Mouse (Mus musculus): ENCODE results near the gene Sh3bgrl2. TPM values are rescaled to one million over a fixed set of nuclear protein-coding genes. Genes with fewer than 3 reads are reported as not detected.

Sh3bgrl2 gene
- total and polyA plus RNA-seq, 2 experiments from 2014 or later: 6.8 to 9.0 TPM

- no peak for TF ChIP-seq CTCF (IDR thresholded peaks at IDR 0.05; ENCODE audit: low read depth)
- DNase-seq (no peak), ATAC-seq (no peak)
- 0 out of 2 replicates have a peak, but pooled peaks cover 15% of the 10 kb centered on the region for H3K4me1 ChIP-seq (ENCODE audit: insufficient read depth)
- no peaks in the 10 kb centered on the region for H3K36me3 ChIP-seq (ENCODE audit: insufficient read depth)
- H3K9ac ChIP-seq: no peak overlapping the region
- H3K27ac ChIP-seq (ENCODE audit: low read depth, low read length): no peak overlapping the region
- WGBS: 87% methylated on average over 4 of the region's 4 CpGs
- H3K27me3 ChIP-seq (ENCODE audit: insufficient read depth, low read length): no peaks in the 10 kb centered on the region
- H3K4me3 ChIP-seq (ENCODE audit: low read depth, low read length): no peak overlapping the region
- H3K4me2 ChIP-seq (ENCODE audit: low read depth): no peak overlapping the region
- no peaks in the 10 kb centered on the region for H3K9me3 ChIP-seq (ENCODE audit: low read length)
Observed at GRCm38 (mm10) chr9:83560670-83561069, 12.5 kb downstream of the Sh3bgrl2 start.

- no peak for DNase-seq
- no peak overlapping the region for H3K9ac ChIP-seq
- H3K4me2 ChIP-seq (ENCODE audit: low read depth): no peak overlapping the region
- H3K9me3 ChIP-seq (ENCODE audit: low read length): no peaks in the 10 kb centered on the region
- H3K27ac ChIP-seq (ENCODE audit: low read depth, low read length): no peak overlapping the region
- H3K36me3 ChIP-seq (ENCODE audit: insufficient read depth): no peaks in the 10 kb centered on the region
- H3K27me3 ChIP-seq (ENCODE audit: insufficient read depth, low read length): no peaks in the 10 kb centered on the region
- H3K4me1 ChIP-seq (ENCODE audit: insufficient read depth): 0 out of 2 replicates have a peak, but pooled peaks cover 4% of the 10 kb centered on the region
- no peak for ATAC-seq
- WGBS: 95% methylated on average over 7 of the region's 7 CpGs
- no peak for TF ChIP-seq CTCF (IDR thresholded peaks at IDR 0.05; ENCODE audit: low read depth)
- no peak overlapping the region for H3K4me3 ChIP-seq (ENCODE audit: low read depth, low read length)
Observed at GRCm38 (mm10) chr9:83562889-83563288, 14.8 kb downstream of the Sh3bgrl2 start.

DNA sequence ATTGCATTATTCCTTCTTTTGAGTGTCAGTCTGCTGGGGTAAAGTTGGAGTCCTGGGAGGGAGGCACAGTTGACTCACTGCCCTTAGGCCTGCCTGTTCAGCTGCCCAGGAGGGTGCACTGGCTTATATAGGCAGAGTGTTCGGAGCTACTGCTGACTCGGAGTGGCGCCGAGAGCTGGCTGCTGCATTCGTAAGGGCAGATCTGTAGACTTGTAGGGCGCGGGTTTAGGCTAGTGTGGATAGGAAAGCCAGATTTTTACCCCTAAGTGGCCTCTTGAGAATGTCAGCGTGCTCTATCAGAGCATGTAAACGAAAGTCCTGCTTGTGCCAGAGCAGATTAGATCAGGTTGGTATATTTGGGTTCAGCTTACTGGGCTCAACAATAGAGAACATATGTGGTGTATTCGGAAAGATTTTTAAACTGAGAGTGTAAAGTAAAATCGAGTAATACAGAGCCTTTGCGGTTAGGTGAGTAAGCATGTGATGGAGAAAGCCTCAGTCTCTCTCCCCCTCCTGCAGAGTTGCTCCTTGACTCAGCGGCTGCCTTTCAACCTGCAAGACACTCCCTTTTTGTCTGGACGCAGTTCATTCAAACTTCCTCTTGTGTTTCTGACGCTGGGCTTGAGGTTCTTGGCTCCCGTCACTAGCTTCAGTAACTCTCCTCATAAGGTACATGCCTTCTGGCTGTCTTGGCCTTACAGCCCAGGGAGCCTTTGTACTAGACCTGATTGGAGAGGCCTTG, 15.9 kb downstream of the Sh3bgrl2 start:
- ATAC-seq: no peak
- 42% methylated on average over 16 of the region's 16 CpGs for whole genome bisulfite sequencing
- Histone ChIP-seq H3K36me3 (ENCODE audit: insufficient read depth) (no peaks in the 10 kb centered on the region), H3K9me3 (ENCODE audit: low read length) (no peaks in the 10 kb centered on the region), H3K9ac (no peak overlapping the region), H3K27ac (ENCODE audit: low read depth, low read length) (no peak overlapping the region), H3K4me2 (ENCODE audit: low read depth) (no peak overlapping the region), H3K4me3 (ENCODE audit: low read depth, low read length) (no peak overlapping the region), H3K4me1 (ENCODE audit: insufficient read depth) (0 out of 2 replicates have a peak, but pooled peaks cover 4% of the 10 kb centered on the region), H3K27me3 (ENCODE audit: insufficient read depth, low read length) (no peaks in the 10 kb centered on the region)
- TF ChIP-seq CTCF (IDR thresholded peaks at IDR 0.05; ENCODE audit: low read depth): no peak
- DNase-seq: no peak

- Histone ChIP-seq H3K4me2 (ENCODE audit: low read depth) (no peak overlapping the region), H3K27ac (ENCODE audit: low read depth, low read length) (no peak overlapping the region), H3K4me1 (ENCODE audit: insufficient read depth) (0 out of 2 replicates have a peak, but pooled peaks cover 4% of the 10 kb centered on the region), H3K9me3 (ENCODE audit: low read length) (no peaks in the 10 kb centered on the region), H3K36me3 (ENCODE audit: insufficient read depth) (no peaks in the 10 kb centered on the region), H3K9ac (no peak overlapping the region), H3K27me3 (ENCODE audit: insufficient read depth, low read length) (no peaks in the 10 kb centered on the region), H3K4me3 (ENCODE audit: low read depth, low read length) (no peak overlapping the region)
- DNase-seq: peak; percentile 63
- peak; percentile 78 for ATAC-seq
- no peak for TF ChIP-seq CTCF (IDR thresholded peaks at IDR 0.05; ENCODE audit: low read depth)
- 56% methylated on average over 13 of the region's 13 CpGs for WGBS
Observed at GRCm38 (mm10) chr9:83564934-83565652, 17.0 kb downstream of the Sh3bgrl2 start.

GRCm38 (mm10) chr9:83566141-83566540, 18.0 kb downstream of the Sh3bgrl2 start:
- no peak for DNase-seq
- Histone ChIP-seq H3K9me3 (ENCODE audit: low read length) (no peaks in the 10 kb centered on the region), H3K27me3 (ENCODE audit: insufficient read depth, low read length) (no peaks in the 10 kb centered on the region), H3K4me2 (ENCODE audit: low read depth) (no peak overlapping the region), H3K27ac (ENCODE audit: low read depth, low read length) (no peak overlapping the region), H3K36me3 (ENCODE audit: insufficient read depth) (no peaks in the 10 kb centered on the region), H3K4me3 (ENCODE audit: low read depth, low read length) (no peak overlapping the region), H3K9ac (no peak overlapping the region), H3K4me1 (ENCODE audit: insufficient read depth) (0 out of 2 replicates have a peak, but pooled peaks cover 4% of the 10 kb centered on the region)
- WGBS: 83% methylated on average over 6 of the region's 6 CpGs
- no peak for TF ChIP-seq CTCF (IDR thresholded peaks at IDR 0.05; ENCODE audit: low read depth)
- no peak for ATAC-seq

GRCm38 (mm10) chr9:83568125-83568524, 20.0 kb downstream of the Sh3bgrl2 start:
- Histone ChIP-seq H3K4me1 (ENCODE audit: insufficient read depth) (0 out of 2 replicates have a peak, but pooled peaks cover 4% of the 10 kb centered on the region), H3K27ac (ENCODE audit: low read depth, low read length) (no peak overlapping the region), H3K9me3 (ENCODE audit: low read length) (no peaks in the 10 kb centered on the region), H3K9ac (no peak overlapping the region), H3K4me2 (ENCODE audit: low read depth) (no peak overlapping the region), H3K27me3 (ENCODE audit: insufficient read depth, low read length) (no peaks in the 10 kb centered on the region), H3K36me3 (ENCODE audit: insufficient read depth) (no peaks in the 10 kb centered on the region), H3K4me3 (ENCODE audit: low read depth, low read length) (no peak overlapping the region)
- no peak for TF ChIP-seq CTCF (IDR thresholded peaks at IDR 0.05; ENCODE audit: low read depth)
- DNase-seq: no peak
- ATAC-seq: no peak
- 84% methylated on average over 5 of the region's 5 CpGs for WGBS

DNA sequence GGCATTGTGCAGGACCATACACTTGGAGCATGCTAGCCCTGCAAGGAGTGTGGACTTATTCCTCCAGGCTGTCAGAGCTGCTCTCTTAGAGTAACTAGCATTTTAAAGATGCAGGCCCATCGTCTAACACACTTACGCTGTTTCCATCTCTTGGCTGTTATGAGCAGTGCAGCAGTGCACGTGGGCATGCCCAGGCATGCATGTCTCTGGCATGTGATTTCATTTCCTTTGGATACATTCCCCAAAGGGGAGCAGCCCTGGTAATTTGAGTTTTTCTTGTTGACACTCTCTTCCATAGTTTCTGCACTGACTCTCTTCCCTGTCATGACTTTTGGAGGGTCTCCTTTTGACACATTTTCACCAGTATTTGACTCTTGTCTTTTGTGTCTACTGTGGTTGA, 20.8 kb downstream of the Sh3bgrl2 start:
- H3K4me3 ChIP-seq (ENCODE audit: low read depth, low read length): no peak overlapping the region
- 49% methylated on average over 3 of the region's 3 CpGs for WGBS
- no peak overlapping the region for H3K4me2 ChIP-seq (ENCODE audit: low read depth)
- H3K4me1 ChIP-seq (ENCODE audit: insufficient read depth): 0 out of 2 replicates have a peak, but pooled peaks cover 4% of the 10 kb centered on the region
- 0 out of 2 replicates have a peak, but pooled peaks have one; percentile 4 for TF ChIP-seq CTCF (IDR thresholded peaks at IDR 0.05; ENCODE audit: low read depth)
- no peaks in the 10 kb centered on the region for H3K27me3 ChIP-seq (ENCODE audit: insufficient read depth, low read length)
- no peak for DNase-seq
- H3K36me3 ChIP-seq (ENCODE audit: insufficient read depth): no peaks in the 10 kb centered on the region
- H3K27ac ChIP-seq (ENCODE audit: low read depth, low read length): no peak overlapping the region
- no peaks in the 10 kb centered on the region for H3K9me3 ChIP-seq (ENCODE audit: low read length)
- ATAC-seq: peak; percentile 69
- no peak overlapping the region for H3K9ac ChIP-seq
